Mouse (Mus musculus): ENCODE results near the gene Tnrc18.

Gene Tnrc18

GRCm38 (mm10) chr5:142810710-142811599 lies 6.5 kb downstream of the Tnrc18 start:
- DNase-seq (ENCODE audit: low spot score in 2 of 2), result no peak

GRCm38 (mm10) chr5:142807661-142808060 lies 9.8 kb downstream of the Tnrc18 start:
- DNase-seq (ENCODE audit: low spot score in 2 of 2), result no peak

- DNase-seq (ENCODE audit: low spot score in 2 of 2), result no peak
These were observed 13.7 kb downstream of the Tnrc18 start for GRCm38 (mm10) chr5:142803746-142804145.

- no peak for DNase-seq (ENCODE audit: low spot score in 2 of 2)
These were observed 14.6 kb downstream of the Tnrc18 start for GRCm38 (mm10) chr5:142802884-142803283.

- DNase-seq (ENCODE audit: low spot score in 2 of 2), result no peak
These were observed 15.5 kb downstream of the Tnrc18 start for GRCm38 (mm10) chr5:142801977-142802376.

- DNase-seq (ENCODE audit: low spot score in 2 of 2), result no peak
These were observed 16.8 kb downstream of the Tnrc18 start for GRCm38 (mm10) chr5:142800656-142801055.

- DNase-seq (ENCODE audit: low spot score in 2 of 2), result no peak
These were observed 17.3 kb downstream of the Tnrc18 start for GRCm38 (mm10) chr5:142800198-142800597.

- no peak for DNase-seq (ENCODE audit: low spot score in 2 of 2)
These were observed 18.2 kb downstream of the Tnrc18 start for GRCm38 (mm10) chr5:142799259-142799658.

GRCm38 (mm10) chr5:142798190-142798589 lies 19.3 kb downstream of the Tnrc18 start:
- DNase-seq (ENCODE audit: low spot score in 2 of 2), result no peak

- DNase-seq (ENCODE audit: low spot score in 2 of 2), result no peak
These were observed 19.8 kb downstream of the Tnrc18 start for GRCm38 (mm10) chr5:142797620-142798019.

- DNase-seq (ENCODE audit: low spot score in 2 of 2), result no peak
These were observed 20.5 kb downstream of the Tnrc18 start for GRCm38 (mm10) chr5:142796921-142797320.

GRCm38 (mm10) chr5:142794582-142794981 lies 22.9 kb downstream of the Tnrc18 start:
- peak in 1 of 2 experiments; percentile 31 for DNase-seq (ENCODE audit: low spot score in 2 of 2)

- DNase-seq (ENCODE audit: low spot score in 2 of 2), result no peak
These were observed 23.3 kb downstream of the Tnrc18 start for GRCm38 (mm10) chr5:142794161-142794560.

GRCm38 (mm10) chr5:142792594-142792993 lies 24.9 kb downstream of the Tnrc18 start:
- DNase-seq (ENCODE audit: low spot score in 2 of 2), result no peak

- DNase-seq (ENCODE audit: low spot score in 2 of 2), result no peak
These were observed 29.2 kb downstream of the Tnrc18 start for GRCm38 (mm10) chr5:142788279-142788678.

- no peak for DNase-seq (ENCODE audit: low spot score in 2 of 2)
These were observed 30.1 kb downstream of the Tnrc18 start for GRCm38 (mm10) chr5:142787304-142787905.

- DNase-seq (ENCODE audit: low spot score in 2 of 2), result no peak
These were observed 30.8 kb downstream of the Tnrc18 start for GRCm38 (mm10) chr5:142786709-142787108.

- no peak for DNase-seq (ENCODE audit: low spot score in 2 of 2)
These were observed 31.2 kb downstream of the Tnrc18 start for GRCm38 (mm10) chr5:142786215-142786614.

- no peak for DNase-seq (ENCODE audit: low spot score in 2 of 2)
These were observed 34.3 kb downstream of the Tnrc18 start for GRCm38 (mm10) chr5:142783142-142783540.

- no peak for DNase-seq (ENCODE audit: low spot score in 2 of 2)
These were observed 34.9 kb downstream of the Tnrc18 start for GRCm38 (mm10) chr5:142782459-142783141.

- DNase-seq (ENCODE audit: low spot score in 2 of 2), result no peak
These were observed 36.9 kb downstream of the Tnrc18 start for GRCm38 (mm10) chr5:142780579-142780978.

- DNase-seq (ENCODE audit: low spot score in 2 of 2), result peak in 1 of 2 experiments; percentile 44
These were observed 38.6 kb downstream of the Tnrc18 start for GRCm38 (mm10) chr5:142778871-142779270.
